Mouse (Mus musculus): ENCODE measurements around the gene Btn2a2.

- TF ChIP-seq FLI1 (IDR thresholded peaks at IDR 0.05; ENCODE audit: low read length) (no peak), GATA1 (IDR thresholded peaks at IDR 0.05; ENCODE audit: borderline replicate concordance, low read length) (no peak)
Observed at GRCm38 (mm10) chr13:23517603-23518294, 29.1 kb upstream of the Btn2a2 start.

Measured in megakaryocyte, embryonic 14.5 days (primary cell).